Mouse (Mus musculus): ENCODE results near the gene Gnat1.

Gene Gnat1

DNA sequence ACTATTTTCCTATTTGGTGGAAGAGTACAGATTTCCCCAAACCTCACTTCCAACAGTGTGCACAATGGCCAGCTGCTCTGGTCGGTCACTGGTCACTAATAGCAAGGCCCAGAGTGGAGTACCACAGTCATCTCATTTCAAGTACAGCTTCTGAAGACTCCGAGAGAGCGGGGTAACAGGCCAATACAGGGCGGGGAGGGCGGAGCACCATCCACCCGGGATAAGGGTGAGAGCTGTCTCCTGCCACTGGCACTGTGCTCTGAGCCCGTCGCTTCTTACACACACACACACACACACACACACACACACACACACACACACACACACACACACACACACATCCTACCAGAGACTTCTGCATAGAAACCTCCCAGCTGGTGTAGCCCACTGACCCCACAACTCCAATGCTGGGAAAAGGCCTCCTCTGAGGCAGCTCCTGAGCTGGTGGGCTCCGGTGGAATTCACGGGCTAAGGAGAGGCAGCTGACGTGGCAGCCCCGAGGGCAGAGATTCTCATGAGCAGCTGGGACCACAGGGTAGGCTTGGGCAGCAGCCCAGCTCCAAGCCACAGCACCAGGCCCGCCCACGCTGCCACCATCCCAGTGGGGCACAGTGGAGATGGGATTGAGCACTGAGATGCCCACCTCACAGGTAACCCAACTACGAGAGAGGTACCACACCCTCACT, 53.2 kb downstream of the Gnat1 start:
- DNase-seq (ENCODE audit: low spot score), result no peak

DNA sequence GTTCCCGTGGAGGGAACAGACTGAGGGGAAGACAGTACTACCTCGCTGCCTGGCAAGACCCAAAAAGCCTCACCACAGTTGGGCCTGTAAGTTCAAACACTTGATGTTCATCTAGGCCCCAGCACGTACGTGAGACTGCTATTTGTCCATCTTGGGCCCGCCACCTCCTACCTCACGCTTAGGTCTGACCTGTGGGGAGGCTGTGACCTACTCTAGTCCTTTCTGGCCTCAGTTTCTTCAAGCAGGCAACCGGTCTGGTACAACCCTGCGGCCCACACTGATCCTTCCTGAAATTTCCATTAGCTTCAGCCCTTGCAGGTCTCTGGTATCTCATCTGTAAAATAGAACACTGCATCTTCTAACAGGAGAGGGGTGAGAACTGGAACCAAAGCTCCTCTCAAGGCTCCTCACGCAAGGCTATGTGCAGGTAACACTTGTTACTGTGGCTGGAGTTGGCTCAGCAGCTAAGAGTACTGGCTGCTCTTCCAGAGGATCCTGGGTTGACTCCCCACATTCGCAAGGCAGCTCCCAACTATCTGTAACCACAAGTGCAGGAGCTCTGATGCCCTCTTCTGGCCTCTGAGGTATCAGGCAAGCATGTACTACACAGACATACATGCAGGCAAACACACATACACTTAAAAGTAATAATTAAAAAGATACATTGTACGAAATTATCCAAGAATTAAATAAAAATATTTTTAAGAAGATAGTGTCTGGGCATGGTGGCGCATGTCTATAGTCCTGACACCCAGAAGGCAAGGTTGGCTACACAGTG, 54.0 kb downstream of the Gnat1 start:
- no peak for DNase-seq (ENCODE audit: low spot score)

DNA sequence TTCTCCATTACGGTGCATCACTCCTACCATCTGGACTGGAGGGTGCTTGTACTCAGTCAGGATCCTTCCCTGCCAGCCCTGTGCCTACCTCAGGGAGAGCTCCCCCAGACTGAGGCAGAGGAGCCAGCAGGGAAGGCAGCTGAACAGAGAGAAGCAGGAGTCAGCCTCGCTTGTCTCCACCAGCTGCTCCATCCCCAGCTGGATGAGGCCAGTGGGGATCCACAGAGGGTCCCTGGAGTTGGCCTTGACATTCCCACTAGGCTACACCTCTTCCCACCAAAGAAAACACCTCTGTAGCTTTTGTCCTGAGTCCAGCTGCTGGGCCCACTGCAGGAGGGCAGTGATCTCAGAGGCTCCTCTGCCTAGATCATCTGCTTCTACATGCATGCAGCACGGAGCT, 54.6 kb downstream of the Gnat1 start:
- DNase-seq (ENCODE audit: low spot score), result no peak

- no peak for DNase-seq (ENCODE audit: low spot score)
These were observed 55.0 kb downstream of the Gnat1 start for GRCm38 (mm10) chr9:107624539-107624938.

Measured in MN1 (cell line).